Mouse (Mus musculus): ENCODE measurements at regions not wholly inside any gene's neighbourhood (a gene's known extent, or its start where the extent isn't known, plus 50 kb on each side); places are given as distances from the start of the nearest gene placed in this dataset.

DNA sequence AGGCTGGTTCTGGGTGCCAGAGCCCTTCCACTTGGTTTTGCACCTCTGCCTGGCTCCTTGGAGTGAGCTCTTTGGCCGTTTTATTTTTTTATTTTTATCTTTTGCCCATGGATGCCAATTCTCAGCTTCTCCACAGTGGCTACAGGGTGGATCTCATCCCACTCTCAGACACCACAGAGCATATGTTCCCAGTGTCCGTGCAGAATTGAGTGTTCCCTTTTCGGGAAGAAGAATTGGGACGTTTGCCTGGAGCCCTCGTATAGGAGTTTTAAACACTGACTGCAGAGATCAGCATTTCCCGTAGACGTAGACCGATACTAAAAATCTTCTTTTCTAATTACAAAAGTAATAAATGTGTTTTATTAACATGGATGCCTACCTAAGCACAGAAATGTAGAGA, 53.1 kb upstream of the Exoc6 start:
- no peak overlapping the region for H3K27ac ChIP-seq (ENCODE audit: insufficient read depth, low read length)
- H3K36me3 ChIP-seq (ENCODE audit: control insufficient read depth, insufficient read depth, low read length) = no peaks in the 10 kb centered on the region
- no peak overlapping the region for H3K4me3 ChIP-seq (ENCODE audit: extremely low read depth, insufficient read depth, insufficient read length)
- no peaks in the 10 kb centered on the region for H3K27me3 ChIP-seq (ENCODE audit: control insufficient read depth, insufficient read depth, low read length)
- H3K4me1 ChIP-seq (ENCODE audit: control insufficient read depth, insufficient read depth, insufficient read length) = peaks cover 10% of the 10 kb centered on the region
- DNase-seq (ENCODE audit: low read depth in 1 of 2, low spot score in 2 of 2) = no peak
- 96% methylated on average over 8 of the region's 8 CpGs for WGBS
- TF ChIP-seq CTCF (IDR thresholded peaks at IDR 0.05; ENCODE audit: extremely low read depth, insufficient read depth, insufficient read length, insufficient replicate concordance) = no peak
- TF ChIP-seq POLR2A (IDR thresholded peaks at IDR 0.05; ENCODE audit: low read depth, low read length) = no peak

GRCm38 (mm10) chr19:37498438-37498837, 51.8 kb upstream of the Exoc6 start:
- TF ChIP-seq CTCF (IDR thresholded peaks at IDR 0.05; ENCODE audit: extremely low read depth, insufficient read depth, insufficient read length, insufficient replicate concordance) = no peak
- Histone ChIP-seq H3K4me3 (ENCODE audit: extremely low read depth, insufficient read depth, insufficient read length) (no peak overlapping the region), H3K27ac (ENCODE audit: insufficient read depth, low read length) (no peak overlapping the region), H3K4me1 (ENCODE audit: control insufficient read depth, insufficient read depth, insufficient read length) (peaks cover 5% of the 10 kb centered on the region), H3K27me3 (ENCODE audit: control insufficient read depth, insufficient read depth, low read length) (no peaks in the 10 kb centered on the region), H3K36me3 (ENCODE audit: control insufficient read depth, insufficient read depth, low read length) (no peaks in the 10 kb centered on the region)
- DNase-seq (ENCODE audit: low read depth in 1 of 2, low spot score in 2 of 2) = no peak
- WGBS = 86% methylated on average over 3 of the region's 3 CpGs
